Mouse (Mus musculus) heart, postnatal 10 days (tissue): ENCODE data around the gene Col6a6. TPM values are rescaled to one million over a fixed set of nuclear protein-coding genes. Genes with fewer than 3 reads are reported as not detected.

Source experiments
- DNase-seq, 2 experiments: peaks; one replicate each; pipeline ENCODE4 v3.0.0; 2021
- intact Hi-C: fragments of 180-260 bp; cut with DNase I; formaldehyde crosslinking; loops from one replicate; pipeline ENCODE4 v1.15.1; 2025
- total RNA-seq, 2 experiments: library from RNA; stranded (reverse); gene quantifications; 2 replicates each; pipeline ENCODE4 v1.2.3; 2021

The Col6a6 gene
- total RNA-seq, 2 experiments from 2014 or later, result 16.7 to 20.5 TPM

DNA sequence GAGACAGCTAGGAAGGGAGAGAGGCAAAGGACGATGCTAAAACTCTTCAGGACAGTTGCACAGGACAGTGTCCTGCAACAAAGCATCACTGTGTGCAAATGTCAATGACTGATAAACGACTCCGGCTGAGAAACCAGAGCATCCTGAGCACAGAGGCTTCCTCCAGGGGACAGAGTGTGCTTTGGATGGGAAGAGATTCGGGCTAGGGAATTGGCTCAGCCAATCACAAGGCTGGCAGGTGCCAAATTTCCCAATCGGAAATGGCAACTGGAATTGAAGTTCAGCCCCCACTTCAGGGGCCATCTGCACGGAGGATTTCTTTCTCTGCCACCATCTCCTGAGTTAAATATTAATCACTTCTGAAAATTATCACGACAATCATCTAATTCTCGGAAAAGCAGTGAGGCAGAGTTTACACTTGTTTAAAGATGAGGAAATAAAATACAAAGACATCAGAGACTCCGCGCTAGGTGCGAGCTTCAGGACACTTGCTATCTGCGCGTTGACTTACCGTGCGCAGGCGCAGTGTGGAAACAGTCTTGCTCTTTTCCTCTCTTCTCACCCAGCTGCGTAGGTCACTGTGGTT, 18.9 kb downstream of the Col6a6 start:
- DNase-seq, result no peak
- intact Hi-C loops, result no loop called here

DNA sequence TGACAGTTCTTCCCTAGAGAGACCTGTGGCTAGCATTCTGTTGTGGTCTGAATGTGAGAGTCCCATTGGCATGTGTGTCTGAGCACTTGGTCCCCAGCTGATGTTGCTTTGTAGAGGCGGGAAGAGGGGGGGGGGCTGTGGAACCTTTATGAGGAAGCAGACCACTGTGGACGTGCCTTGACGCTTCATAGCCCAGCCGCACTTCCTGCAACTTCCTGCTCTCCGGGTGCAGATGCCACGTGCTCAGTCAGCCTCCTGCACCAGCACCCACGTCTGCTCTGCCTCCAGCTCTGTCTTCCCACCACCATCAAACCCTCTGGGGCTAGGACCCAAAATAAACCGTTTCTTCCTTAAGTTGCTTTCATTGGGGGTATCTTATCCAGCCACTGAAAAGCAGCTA, 24.5 kb downstream of the Col6a6 start:
- intact Hi-C loops, result no loop called here
- DNase-seq, result no peak

GRCm38 (mm10) chr9:105801463-105801862, 26.5 kb downstream of the Col6a6 start:
- DNase-seq, result peak; percentile 69 to 70
- intact Hi-C loops, result no loop called here

GRCm38 (mm10) chr9:105800286-105800685, 27.7 kb downstream of the Col6a6 start:
- intact Hi-C loops, result no loop called here
- no peak for DNase-seq

- no peak for DNase-seq
- intact Hi-C loops, result no loop called here
Observed at GRCm38 (mm10) chr9:105796137-105796536, 31.8 kb downstream of the Col6a6 start.

DNA sequence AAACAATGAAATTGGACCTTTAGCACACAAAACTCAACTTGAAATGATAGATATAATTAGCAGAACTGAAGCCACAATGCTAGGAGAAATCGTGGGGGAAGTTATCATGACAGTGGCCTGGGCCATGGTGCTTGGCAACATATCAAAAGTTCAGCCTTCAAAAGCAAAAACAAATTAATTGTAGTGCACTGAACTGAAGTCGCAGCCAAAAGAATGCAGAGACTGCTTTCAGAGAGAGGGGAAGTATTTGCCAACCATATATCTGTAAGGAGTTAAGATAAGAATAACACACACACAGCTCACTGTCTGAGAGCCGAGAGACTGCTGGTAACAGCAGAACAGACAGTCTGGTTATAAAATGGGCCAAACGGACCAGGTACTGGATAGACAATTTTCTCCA, 33.0 kb downstream of the Col6a6 start:
- intact Hi-C loops, result no loop called here

GRCm38 (mm10) chr9:105791810-105792209, 36.1 kb downstream of the Col6a6 start:
- DNase-seq, result peak in 1 of 2 experiments; percentile 19
- intact Hi-C loops, result no loop called here

More for the DNA sequence above, 33.0 kb downstream of the Col6a6 start:
- DNase-seq, result no peak

- intact Hi-C loops, result no loop called here
- no peak for DNase-seq
Observed at GRCm38 (mm10) chr9:105788203-105788602, 39.8 kb downstream of the Col6a6 start.

GRCm38 (mm10) chr9:105787800-105788199, 40.2 kb downstream of the Col6a6 start:
- DNase-seq, result peak in 1 of 2 experiments; percentile 28
- intact Hi-C loops, result no loop called here

DNA sequence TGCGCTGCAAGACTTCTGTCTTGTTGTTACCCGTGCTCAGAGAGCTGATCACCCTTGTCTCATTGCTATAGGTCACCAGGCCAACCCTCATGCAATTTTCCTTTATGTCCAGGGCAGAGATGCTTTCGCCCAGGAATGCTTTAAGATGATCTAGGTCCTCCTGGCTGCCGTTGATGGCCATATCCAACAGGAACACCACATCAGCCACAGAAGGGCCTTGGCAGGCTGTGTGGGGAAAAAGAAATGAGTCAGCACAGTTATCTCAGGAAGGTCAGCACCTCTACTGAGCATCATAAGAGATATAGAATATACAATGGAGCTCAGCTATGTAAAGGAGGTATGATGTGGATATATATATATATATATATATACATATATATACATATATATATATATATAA, 43.9 kb downstream of the Col6a6 start:
- intact Hi-C loops, result loop anchor here (5.0 kb wide), 1 partner anchor 47 kb away; no protein-coding TSS in a partner anchor
- no peak for DNase-seq

- intact Hi-C loops, result loop anchor here (5.0 kb wide), 1 partner anchor 43 kb away; no protein-coding TSS in a partner anchor
- DNase-seq, result no peak
Observed at GRCm38 (mm10) chr9:105780696-105781095, 47.3 kb downstream of the Col6a6 start.

GRCm38 (mm10) chr9:105778741-105779140, 49.2 kb downstream of the Col6a6 start:
- intact Hi-C loops, result no loop called here
- DNase-seq, result no peak

GRCm38 (mm10) chr9:105774878-105775277, 53.1 kb downstream of the Col6a6 start:
- peak; percentile 82 to 87 for DNase-seq
- intact Hi-C loops, result no loop called here

DNA sequence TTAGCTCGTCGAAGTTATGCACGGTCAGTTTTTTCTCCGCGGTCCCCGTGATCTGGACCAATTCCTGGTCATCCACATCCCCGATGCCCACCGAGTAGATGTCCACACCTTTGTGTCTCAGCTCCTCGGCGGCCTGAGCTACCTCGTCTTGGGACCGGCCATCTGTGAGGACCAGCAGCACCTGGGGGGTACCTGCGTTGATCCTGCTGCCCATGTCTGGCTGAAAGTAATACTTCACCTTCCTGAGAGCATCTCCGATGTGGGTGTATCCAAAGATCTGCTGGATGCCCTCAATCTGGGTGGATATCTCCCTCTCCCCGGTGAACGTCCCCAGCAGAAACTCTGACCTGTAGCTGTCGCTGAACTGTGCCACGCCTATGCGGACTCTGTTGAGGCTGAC, 53.6 kb downstream of the Col6a6 start:
- intact Hi-C loops, result no loop called here
- no peak for DNase-seq

DNA sequence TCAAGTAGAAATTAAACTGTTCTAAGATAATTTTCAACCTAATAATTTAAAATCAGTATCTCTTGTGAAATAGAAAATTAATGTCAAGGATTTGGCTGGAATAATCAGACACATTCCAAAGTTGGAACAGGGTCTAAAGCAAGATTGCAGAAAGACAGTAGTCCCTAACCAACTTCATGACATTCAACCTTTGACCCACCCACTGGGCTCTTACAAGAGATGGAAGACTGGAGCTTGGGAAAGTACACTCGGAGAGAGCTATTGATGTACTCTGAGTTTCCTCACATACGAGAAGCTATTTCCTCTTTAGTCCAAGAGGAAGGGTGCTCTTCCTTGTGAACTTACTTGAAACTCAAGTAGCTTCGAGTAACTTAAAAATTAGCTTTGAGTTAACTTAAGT, 56.6 kb downstream of the Col6a6 start:
- no peak for DNase-seq
- intact Hi-C loops, result no loop called here

GRCm38 (mm10) chr9:105770690-105771089, 57.3 kb downstream of the Col6a6 start:
- DNase-seq, result peak; percentile 25 to 50
- intact Hi-C loops, result no loop called here

DNA sequence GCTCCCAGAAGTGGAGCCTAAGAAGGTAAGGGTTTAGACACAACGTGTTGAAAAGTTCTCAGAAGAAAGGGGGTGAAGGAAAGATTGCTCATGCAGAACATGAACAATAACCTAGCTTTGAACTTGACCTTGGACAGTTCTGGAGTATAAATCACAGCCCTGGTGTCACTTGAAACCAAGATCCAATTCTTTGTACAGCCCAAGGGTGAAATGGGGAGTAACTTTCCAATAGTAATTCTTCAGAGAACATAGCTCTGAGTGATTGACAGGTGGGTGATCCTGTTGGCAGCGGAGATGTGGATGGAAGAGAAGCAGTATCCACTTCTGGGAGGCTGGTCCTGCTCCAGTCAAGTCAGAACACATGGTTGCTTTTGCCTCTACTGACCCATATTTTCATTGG, 62.1 kb downstream of the Col6a6 start:
- no peak for DNase-seq
- intact Hi-C loops, result no loop called here

GRCm38 (mm10) chr9:105764681-105765080, 63.3 kb downstream of the Col6a6 start:
- intact Hi-C loops, result no loop called here
- no peak for DNase-seq

GRCm38 (mm10) chr9:105764127-105764526, 63.8 kb downstream of the Col6a6 start:
- intact Hi-C loops, result no loop called here
- DNase-seq, result no peak

DNA sequence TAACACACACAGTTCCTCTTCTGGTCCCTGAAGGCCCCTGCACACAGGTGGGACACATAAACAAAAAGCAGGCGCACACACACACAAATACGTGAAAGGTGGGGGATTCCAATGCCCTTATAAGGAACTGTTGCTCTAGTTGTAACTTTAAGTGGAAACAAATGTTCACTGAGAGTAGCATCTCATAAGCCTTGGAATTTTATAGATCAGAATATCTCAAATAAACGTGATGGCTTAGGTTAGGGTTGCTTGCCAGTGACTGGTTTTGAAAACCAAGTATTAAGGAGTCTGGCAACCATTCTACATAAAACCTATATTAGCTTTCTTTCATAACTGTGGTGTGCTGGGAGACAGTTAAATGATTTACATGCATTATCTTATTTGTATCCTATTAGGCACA, 64.3 kb downstream of the Col6a6 start:
- intact Hi-C loops, result no loop called here
- no peak for DNase-seq

- DNase-seq, result no peak
- intact Hi-C loops, result no loop called here
Observed at GRCm38 (mm10) chr9:105762274-105762673, 65.7 kb downstream of the Col6a6 start.

DNA sequence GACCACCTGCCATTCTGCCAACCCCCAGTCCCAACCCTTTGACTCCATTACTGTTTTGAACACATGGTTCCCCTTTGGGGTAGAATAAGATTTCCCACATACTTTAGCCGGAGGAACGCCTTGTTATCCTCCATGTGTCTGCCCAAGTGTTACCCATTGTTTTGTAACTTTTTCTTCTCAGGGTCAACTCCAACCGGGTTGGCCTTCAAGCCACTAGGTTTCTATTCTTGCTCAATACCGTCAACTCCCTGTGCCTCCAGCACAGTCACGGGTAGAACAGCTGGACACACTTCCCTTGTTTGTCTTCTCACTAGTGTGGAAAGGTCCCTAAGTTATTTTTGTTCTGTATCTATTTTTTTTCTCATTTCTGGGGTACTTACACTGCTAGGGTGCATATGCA, 69.1 kb downstream of the Col6a6 start:
- no peak for DNase-seq
- intact Hi-C loops, result no loop called here

DNA sequence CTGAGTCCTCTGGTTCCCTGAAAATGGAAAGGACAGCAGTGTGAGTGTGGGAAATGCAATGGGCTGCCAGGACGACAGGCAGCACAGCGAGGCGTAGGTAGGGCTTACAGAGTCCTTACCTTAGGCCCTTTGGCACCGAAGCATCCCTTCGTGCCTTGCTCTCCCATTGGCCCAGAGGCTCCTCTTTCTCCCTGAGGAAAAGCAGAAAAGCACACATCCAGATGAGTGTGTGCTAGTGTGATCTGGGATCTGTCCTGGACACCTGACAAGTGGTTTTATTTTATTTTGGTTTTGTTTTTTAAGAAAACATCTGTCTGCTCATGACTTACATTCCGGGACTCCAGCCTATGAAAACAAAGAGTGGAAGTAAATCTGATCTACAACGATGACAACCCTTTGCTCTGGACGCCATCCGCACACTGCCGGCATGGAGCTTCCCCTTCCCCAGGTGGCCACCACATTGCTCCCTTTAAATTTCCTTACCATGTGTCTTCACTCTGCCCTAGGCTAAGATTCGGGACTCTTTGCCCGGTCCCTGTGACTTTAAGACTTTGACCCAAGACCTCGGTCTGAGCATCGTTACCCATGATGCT, 69.7 kb downstream of the Col6a6 start:
- intact Hi-C loops, result no loop called here

More for the DNA sequence above, 69.7 kb downstream of the Col6a6 start:
- DNase-seq, result no peak
